Mouse (Mus musculus) midbrain, postnatal 0 days (tissue): Measurements from ENCODE around the gene Ahnak. TPM values are rescaled to one million over a fixed set of nuclear protein-coding genes. Genes with fewer than 3 reads are reported as not detected.
A peak's percentile ranks its signal among the peaks of the same experiment; 100 is the strongest.

Experiments
- ATAC-seq: fragments of 200-750 bp; cut with Nextera tagmentation; 2 replicates; pipeline ENCODE4 v1.8.0; 2017; ENCODE audit warnings: moderate number of reproducible peaks, mild to moderate bottlenecking, moderate TSS enrichment, moderate library complexity; ENCODE audit not compliant: low FRiP score
- DNase-seq: peaks from one replicate; pipeline ENCODE4 v3.0.0-alpha.2; 2015; ENCODE audit warnings: low spot score
- H3K27ac ChIP-seq: fragments of 300-500 bp; sonication (generic); 2 replicates; pipeline ENCODE4 v1.5.1; 2014; ENCODE audit warnings: low read depth, mild to moderate bottlenecking, low read length, mixed read lengths
- H3K27me3 ChIP-seq: fragments of 300-500 bp; sonication (generic); 2 replicates; pipeline ENCODE4 v1.6.1; 2014; ENCODE audit warnings: low read length, control low read depth, mixed read lengths; ENCODE audit not compliant: insufficient read depth
- H3K36me3 ChIP-seq: fragments of 300-500 bp; sonication (generic); 2 replicates; pipeline ENCODE4 v1.6.1; 2014; ENCODE audit warnings: low read length, control low read depth, mixed read lengths; ENCODE audit not compliant: insufficient read depth
- H3K4me1 ChIP-seq: fragments of 300-500 bp; sonication (generic); 2 replicates; pipeline ENCODE4 v1.6.1; 2014; ENCODE audit warnings: mild to moderate bottlenecking, control low read depth, antibody characterized with exemption, low read length, mixed read lengths; ENCODE audit not compliant: insufficient read depth
- H3K4me2 ChIP-seq: fragments of 300-500 bp; sonication (generic); 2 replicates; pipeline ENCODE4 v1.6.1; 2014; ENCODE audit warnings: low read depth, mild to moderate bottlenecking, low read length, mixed read lengths; ENCODE audit not compliant: poor library complexity, severe bottlenecking
- H3K4me3 ChIP-seq: fragments of 300-500 bp; sonication (generic); 2 replicates; pipeline ENCODE4 v1.5.1; 2014; ENCODE audit warnings: low read depth, mild to moderate bottlenecking, low read length, moderate library complexity
- H3K9ac ChIP-seq: fragments of 300-500 bp; sonication (generic); replicated peaks from 2 replicates; pipeline ENCODE4 v1.6.1; 2014; ENCODE audit warnings: mild to moderate bottlenecking, low read length, moderate library complexity, mixed read lengths; ENCODE audit not compliant: poor library complexity, severe bottlenecking
- H3K9me3 ChIP-seq: fragments of 300-500 bp; sonication (generic); 2 replicates; pipeline ENCODE4 v1.6.1; 2016; ENCODE audit warnings: low read length, control low read depth
- CTCF ChIP-seq: IDR thresholded peaks from 2 replicates; pipeline ENCODE4 v1.5.1; 2016; ENCODE audit warnings: antibody characterized with exemption, mild to moderate bottlenecking
- WGBS: fragments of 180-500 bp; shearing (Covaris S2); extraction: QIAGEN DNeasy Blood & Tissue Kit; methylation state at CpG from one replicate; pipeline ENCODE4 v1.1.7; 2014; 5-methylcytosine and 5-hydroxymethylcytosine counted together
- polyA plus RNA-seq: library from polyadenylated mRNA; unstranded; fragments of >200 nt; fragmentation: Nextera tagmentation; extraction: Ambion mirVana; gene quantifications from 2 replicates; pipeline ENCODE4 v1.2.1, GENCODE M21; 2015
- total RNA-seq: library from RNA; depleted of rRNA; stranded (reverse); fragments of >200 nt; gene quantifications from 2 replicates; pipeline ENCODE4 v1.2.3, GENCODE M21; 2014

The Ahnak gene
- total and polyA plus RNA-seq, 2 experiments from 2014 or later = 4.4 to 13.0 TPM

DNA sequence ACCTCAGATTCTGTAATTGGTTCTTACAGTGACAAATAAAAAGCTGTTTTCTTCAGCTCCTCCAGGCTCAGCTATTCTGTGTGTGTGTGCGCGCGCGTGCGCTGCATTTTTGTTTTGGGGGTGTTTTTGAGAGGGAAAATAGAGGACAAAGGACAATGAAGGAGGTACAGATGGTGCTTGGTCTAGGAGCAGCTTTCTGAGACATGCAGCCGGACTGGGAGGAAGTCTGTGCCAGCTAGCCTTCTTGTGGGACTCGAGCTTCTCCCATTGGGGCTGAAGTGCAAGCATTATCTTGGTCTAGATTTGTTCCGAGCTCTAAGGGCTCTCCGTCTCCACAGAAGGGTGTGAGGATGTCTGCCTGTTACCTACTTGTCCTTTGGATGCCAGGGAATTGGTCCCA is 36.8 kb upstream of the Ahnak start:
- DNase-seq = peak; percentile 34
- Histone ChIP-seq H3K27ac (0 out of 2 replicates have a peak overlapping the region, but pooled peaks have one; percentile 69), H3K27me3 (no peaks in the 10 kb centered on the region), H3K4me1 (no peaks in the 10 kb centered on the region; the same call in 1 of the 2 replicates), H3K9me3 (no peaks in the 10 kb centered on the region), H3K36me3 (peaks cover 47% of the 10 kb centered on the region), H3K4me2 (no peak overlapping the region), H3K9ac (no peak overlapping the region), H3K4me3 (no peak overlapping the region)
- WGBS = 81% methylated on average over 9 of the region's 9 CpGs
- TF ChIP-seq CTCF = no peak
- no peak for ATAC-seq

DNA sequence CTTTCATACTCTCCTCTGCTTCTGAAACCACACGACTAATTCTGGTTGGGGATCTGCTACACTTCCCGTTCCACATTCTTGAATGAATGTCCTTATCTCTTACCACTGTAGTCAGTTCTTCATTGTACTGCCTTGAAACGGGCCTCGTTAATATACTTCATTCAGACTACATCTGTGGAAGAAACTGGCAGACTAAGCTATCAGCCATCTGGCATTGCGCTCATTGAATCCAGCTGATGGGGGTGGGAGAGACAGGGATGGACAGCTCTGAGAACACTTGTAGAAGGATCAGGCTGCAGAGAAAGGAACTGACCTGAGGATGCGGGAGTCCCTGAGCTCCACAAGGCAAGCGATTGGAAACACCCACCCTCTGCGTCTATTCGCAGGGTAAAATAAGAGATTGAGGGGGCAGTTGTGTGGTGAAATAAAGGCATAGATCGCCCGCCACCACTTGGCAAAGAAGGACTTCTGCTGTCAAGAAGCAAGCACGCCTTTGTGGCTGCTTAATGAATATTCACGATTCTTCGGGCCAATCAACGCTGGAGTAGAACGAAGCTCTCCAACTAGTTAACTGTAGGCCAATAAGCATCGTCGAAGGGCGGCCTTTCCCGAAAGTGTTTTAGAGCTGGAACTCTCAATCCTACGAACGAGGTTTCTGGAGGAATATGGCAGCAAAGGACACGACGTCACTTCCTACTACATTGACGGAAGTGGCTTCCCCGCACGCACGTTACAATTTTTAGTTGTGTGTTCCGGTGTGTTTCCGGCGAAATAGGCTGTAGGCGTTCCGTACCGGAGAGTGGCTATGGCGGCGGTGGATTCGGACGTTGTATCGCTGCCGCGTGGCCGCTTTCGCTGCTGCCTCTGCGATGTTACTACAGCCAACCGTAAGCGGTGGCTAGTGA is 35.7 kb upstream of the Ahnak start, which contains the start of gene Tut1:
Tut1 (plus strand) TSS at position 713 of the 905 bp plus-strand sequence.
- DNase-seq (peak; percentile 99), ATAC-seq (peak; percentile 94)
- H3K9me3 ChIP-seq = no peaks in the 10 kb centered on the region
- peak within 1 kb of the TSS; percentile 65 for H3K9ac ChIP-seq
- peak within 1 kb of the TSS; percentile 63 for H3K4me3 ChIP-seq
- H3K36me3 ChIP-seq = peaks cover 35% of the 10 kb centered on the region
- TF ChIP-seq CTCF = peak; percentile 17; the same call in 1 of the 2 replicates
- H3K27ac ChIP-seq = peak within 1 kb of the TSS; percentile 69
- no peaks in the 10 kb centered on the region for H3K27me3 ChIP-seq
- H3K4me2 ChIP-seq = peak within 1 kb of the TSS; percentile 59
- WGBS = 1% methylated on average over 46 of the region's 46 CpGs
- H3K4me1 ChIP-seq = no peaks in the 10 kb centered on the region; the same call in 1 of the 2 replicates

DNA sequence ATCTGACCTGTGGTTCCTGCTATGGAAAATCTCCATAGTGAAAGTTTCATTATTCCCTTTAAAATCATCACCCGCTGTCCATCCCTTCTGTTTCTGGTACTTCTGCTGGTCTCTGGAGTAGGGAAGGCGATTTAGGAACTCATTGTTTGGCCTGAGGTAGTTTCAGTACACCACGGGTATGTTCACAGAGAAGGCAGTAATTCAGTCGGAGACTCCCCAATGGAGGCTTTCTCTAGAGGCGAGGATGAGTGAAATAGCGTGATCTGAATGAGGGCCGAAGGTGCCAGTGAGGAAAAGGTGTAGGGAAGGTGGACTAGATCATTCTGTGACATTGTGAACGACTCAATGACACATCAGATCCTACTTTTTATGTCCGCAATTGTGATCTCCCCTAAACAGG is 34.9 kb upstream of the Ahnak start:
- Histone ChIP-seq H3K4me2 (peak overlapping the region; percentile 59), H3K27ac (peak overlapping the region; percentile 65), H3K9ac (peak overlapping the region; percentile 65), H3K4me3 (peak overlapping the region; percentile 63), H3K27me3 (no peaks in the 10 kb centered on the region), H3K9me3 (no peaks in the 10 kb centered on the region), H3K4me1 (no peaks in the 10 kb centered on the region; the same call in 1 of the 2 replicates), H3K36me3 (peaks cover 30% of the 10 kb centered on the region)
- TF ChIP-seq CTCF = no peak
- WGBS = 7% methylated on average over 9 of the region's 9 CpGs
- DNase-seq (no peak), ATAC-seq (no peak)

- Histone ChIP-seq H3K36me3 (peaks cover 64% of the 10 kb centered on the region), H3K4me1 (no peaks in the 10 kb centered on the region), H3K9ac (0 out of 2 replicates have a peak overlapping the region, but pooled peaks have one; percentile 13), H3K9me3 (no peaks in the 10 kb centered on the region), H3K27ac (no peak overlapping the region), H3K4me2 (no peak overlapping the region), H3K27me3 (no peaks in the 10 kb centered on the region), H3K4me3 (no peak overlapping the region)
- WGBS = 90% methylated on average over 2 of the region's 2 CpGs
- TF ChIP-seq CTCF = no peak
- no peak for ATAC-seq
- no peak for DNase-seq
Measured at GRCm38 (mm10) chr19:8962256-8962655, 26.8 kb upstream of the Ahnak start.

- DNase-seq (no peak), ATAC-seq (no peak)
- H3K27ac ChIP-seq = no peak overlapping the region
- TF ChIP-seq CTCF = no peak
- H3K27me3 ChIP-seq = no peaks in the 10 kb centered on the region
- H3K9ac ChIP-seq = no peak overlapping the region
- peaks cover 60% of the 10 kb centered on the region for H3K36me3 ChIP-seq
- no peaks in the 10 kb centered on the region for H3K4me1 ChIP-seq
- no peak overlapping the region for H3K4me3 ChIP-seq
- no peak overlapping the region for H3K4me2 ChIP-seq
- 87% methylated on average over 11 of the region's 11 CpGs for WGBS
- no peaks in the 10 kb centered on the region for H3K9me3 ChIP-seq
Measured at GRCm38 (mm10) chr19:8965075-8965474, 24.0 kb upstream of the Ahnak start.

DNA sequence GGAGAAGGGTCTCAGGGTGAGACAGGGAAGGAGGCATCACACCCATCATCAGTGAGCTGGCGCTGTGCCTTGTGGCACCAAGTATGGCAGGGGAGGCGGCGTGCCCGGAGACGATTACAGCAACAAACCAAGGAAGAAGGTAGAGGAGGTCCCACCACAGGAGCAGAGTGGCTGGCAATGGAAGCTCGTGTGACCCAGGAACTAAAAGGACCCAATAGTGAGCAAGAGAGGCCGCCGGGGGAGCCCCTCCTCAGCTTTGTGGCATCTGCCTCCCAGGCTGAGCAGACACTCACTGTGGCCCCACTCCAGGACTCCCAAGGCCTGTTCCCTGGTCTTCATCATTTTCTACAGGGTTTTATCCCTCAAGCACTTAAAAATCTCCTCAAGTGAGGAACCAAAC is 23.3 kb upstream of the Ahnak start:
- ATAC-seq (no peak), DNase-seq (no peak)
- H3K9me3 ChIP-seq = no peaks in the 10 kb centered on the region
- H3K4me1 ChIP-seq = no peaks in the 10 kb centered on the region
- peak overlapping the region; percentile 76; the same call in 1 of the 2 replicates for H3K27ac ChIP-seq
- TF ChIP-seq CTCF = no peak
- H3K4me2 ChIP-seq = no peak overlapping the region
- 87% methylated on average over 8 of the region's 8 CpGs for WGBS
- H3K27me3 ChIP-seq = no peaks in the 10 kb centered on the region
- peaks cover 58% of the 10 kb centered on the region for H3K36me3 ChIP-seq
- H3K9ac ChIP-seq = no peak overlapping the region
- no peak overlapping the region for H3K4me3 ChIP-seq
